Mouse (Mus musculus) stomach, postnatal 0 days (tissue): ENCODE measurements around the gene Jun.

Source experiments
- CTCF ChIP-seq: IDR thresholded peaks from 2 replicates; pipeline ENCODE4 v1.5.1; 2016; ENCODE audit warnings: antibody characterized with exemption, low read depth, mild to moderate bottlenecking, moderate library complexity
- EP300 ChIP-seq: optimal IDR thresholded peaks from 2 replicates; pipeline ENCODE3; 2016; ENCODE audit warnings: antibody characterized with exemption

DNA sequence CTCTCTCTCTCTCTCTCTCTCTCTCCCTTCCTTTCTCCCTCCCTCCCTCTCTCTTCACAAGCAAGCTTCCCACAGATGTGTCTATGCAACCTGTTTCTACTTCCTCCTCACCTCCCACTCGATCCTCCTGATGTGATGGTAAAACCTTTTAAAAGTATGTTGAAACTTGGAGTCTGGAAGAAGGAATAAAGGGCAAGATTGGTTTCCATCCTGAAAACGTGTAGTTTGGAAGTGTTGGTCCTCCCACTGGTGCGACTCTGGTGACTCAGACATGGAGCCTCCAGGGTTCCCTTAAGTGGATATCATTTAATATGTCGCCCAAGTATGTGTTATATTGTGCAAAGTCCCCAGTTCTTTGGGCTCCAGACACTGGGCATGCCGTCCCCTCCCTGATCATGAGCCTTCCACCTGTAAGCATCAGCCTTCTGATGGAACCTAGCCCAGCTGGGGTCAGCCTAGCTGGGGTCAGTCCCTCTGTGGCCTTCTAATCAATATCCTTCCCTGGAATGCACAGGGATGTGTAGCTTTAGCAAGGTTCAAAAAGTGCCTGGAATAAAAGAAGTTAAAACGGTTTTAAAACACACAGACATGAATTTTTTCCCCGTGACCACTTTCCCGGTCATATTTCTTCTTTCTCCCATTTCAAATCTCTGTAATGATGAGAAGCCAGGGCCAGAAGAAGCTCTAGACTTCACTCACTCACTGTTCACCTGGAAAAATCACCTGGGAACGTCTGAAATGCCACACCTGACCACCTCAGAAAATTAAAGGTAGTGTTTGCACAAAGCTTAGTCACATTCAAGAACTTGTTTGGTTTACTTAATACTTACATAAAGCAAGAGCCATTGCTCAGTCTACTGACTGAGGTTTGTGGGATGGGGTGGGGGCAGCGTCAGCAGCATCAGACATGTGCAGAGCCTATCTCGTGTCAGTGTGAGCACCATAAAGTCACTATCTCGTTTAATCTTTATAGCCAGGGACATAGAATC is 30.1 kb downstream of the Jun start:
- TF ChIP-seq EP300: no peak
- no peak for TF ChIP-seq CTCF
